Mouse (Mus musculus) ES-Bruce4 (cell line): ENCODE measurements around the gene Vps18. TPM values are rescaled to one million over a fixed set of nuclear protein-coding genes. Genes with fewer than 3 reads are reported as not detected.

Source experiments
- H3K27ac ChIP-seq: 2 replicates; pipeline ENCODE4 v1.5.1; 2012; ENCODE audit warnings: low read length, inconsistent platforms; ENCODE audit not compliant: insufficient read depth
- H3K27me3 ChIP-seq: 2 replicates; pipeline ENCODE4 v1.6.1; 2012; ENCODE audit warnings: mild to moderate bottlenecking, low read length, inconsistent platforms; ENCODE audit not compliant: control insufficient read depth, poor library complexity, insufficient read depth, severe bottlenecking
- H3K36me3 ChIP-seq: 2 replicates; pipeline ENCODE4 v1.6.1; 2012; ENCODE audit warnings: inconsistent platforms, mild to moderate bottlenecking, low read length, moderate library complexity; ENCODE audit not compliant: control insufficient read depth, poor library complexity, insufficient read depth, severe bottlenecking
- H3K4me1 ChIP-seq: one replicate; pipeline ENCODE4 v1.8.1; 2011; ENCODE audit warnings: low read length; ENCODE audit not compliant: control insufficient read depth, insufficient read depth
- H3K4me3 ChIP-seq: 2 replicates; pipeline ENCODE4 v1.5.1; 2011; ENCODE audit warnings: low read depth, mild to moderate bottlenecking, low read length
- H3K9ac ChIP-seq: 2 replicates; pipeline ENCODE4 v1.6.1; 2012; ENCODE audit warnings: low read depth, mild to moderate bottlenecking, inconsistent platforms; ENCODE audit not compliant: poor library complexity, severe bottlenecking
- H3K9me3 ChIP-seq: replicated peaks from 2 replicates; pipeline ENCODE4 v1.6.1; 2012; ENCODE audit warnings: mild to moderate bottlenecking, low read length, inconsistent platforms; ENCODE audit not compliant: control insufficient read depth, poor library complexity, insufficient read depth, severe bottlenecking
- CTCF ChIP-seq: IDR thresholded peaks from one replicate; pipeline ENCODE4 v1.8.1; 2011; ENCODE audit warnings: low read depth, low read length
- EP300 ChIP-seq: IDR thresholded peaks from 2 replicates; pipeline ENCODE4 v1.6.1; 2011; ENCODE audit warnings: low read depth, low read length; ENCODE audit not compliant: insufficient read depth
- POLR2A ChIP-seq: IDR thresholded peaks from one replicate; pipeline ENCODE4 v1.8.1; 2011; ENCODE audit warnings: low read length; ENCODE audit not compliant: insufficient read depth
- polyA plus RNA-seq: library from polyadenylated mRNA; stranded (reverse); fragments of >200 nt; gene quantifications from 2 replicates; pipeline ENCODE4 v1.2.4, GENCODE M21; 2011; ENCODE audit warnings: low read depth; ENCODE audit not compliant: missing spikeins, insufficient read depth, insufficient read length

The Vps18 gene
- polyA plus RNA-seq, 1 experiment = 11.7 TPM

DNA sequence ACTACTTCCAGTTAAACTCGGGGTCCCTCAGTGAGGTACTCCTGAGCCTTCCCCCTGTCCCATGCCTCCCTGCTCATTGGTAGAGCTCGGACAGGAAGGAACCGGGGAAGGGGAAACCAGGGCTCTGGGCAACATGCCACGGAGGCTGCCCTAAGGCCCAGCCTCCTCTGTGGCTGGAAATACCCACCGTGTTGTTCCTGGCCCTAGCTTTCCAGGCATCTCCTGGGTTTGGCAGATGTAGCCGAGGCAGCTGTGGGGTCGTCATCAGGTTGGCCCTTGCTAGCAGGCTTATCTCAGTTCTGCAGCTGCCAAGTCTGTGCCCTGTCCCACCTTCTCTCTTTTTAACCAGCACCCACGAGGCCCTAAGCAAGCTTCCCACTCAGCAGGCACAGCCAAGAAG, 32.0 kb downstream of the Vps18 start:
- TF ChIP-seq POLR2A (no peak), EP300 (no peak), CTCF (no peak)
- Histone ChIP-seq H3K9ac (no peak overlapping the region), H3K4me1 (peaks cover 1% of the 10 kb centered on the region), H3K27me3 (peaks cover 7% of the 10 kb centered on the region), H3K36me3 (no peaks in the 10 kb centered on the region), H3K4me3 (no peak overlapping the region), H3K9me3 (no peaks in the 10 kb centered on the region), H3K27ac (no peak overlapping the region)

DNA sequence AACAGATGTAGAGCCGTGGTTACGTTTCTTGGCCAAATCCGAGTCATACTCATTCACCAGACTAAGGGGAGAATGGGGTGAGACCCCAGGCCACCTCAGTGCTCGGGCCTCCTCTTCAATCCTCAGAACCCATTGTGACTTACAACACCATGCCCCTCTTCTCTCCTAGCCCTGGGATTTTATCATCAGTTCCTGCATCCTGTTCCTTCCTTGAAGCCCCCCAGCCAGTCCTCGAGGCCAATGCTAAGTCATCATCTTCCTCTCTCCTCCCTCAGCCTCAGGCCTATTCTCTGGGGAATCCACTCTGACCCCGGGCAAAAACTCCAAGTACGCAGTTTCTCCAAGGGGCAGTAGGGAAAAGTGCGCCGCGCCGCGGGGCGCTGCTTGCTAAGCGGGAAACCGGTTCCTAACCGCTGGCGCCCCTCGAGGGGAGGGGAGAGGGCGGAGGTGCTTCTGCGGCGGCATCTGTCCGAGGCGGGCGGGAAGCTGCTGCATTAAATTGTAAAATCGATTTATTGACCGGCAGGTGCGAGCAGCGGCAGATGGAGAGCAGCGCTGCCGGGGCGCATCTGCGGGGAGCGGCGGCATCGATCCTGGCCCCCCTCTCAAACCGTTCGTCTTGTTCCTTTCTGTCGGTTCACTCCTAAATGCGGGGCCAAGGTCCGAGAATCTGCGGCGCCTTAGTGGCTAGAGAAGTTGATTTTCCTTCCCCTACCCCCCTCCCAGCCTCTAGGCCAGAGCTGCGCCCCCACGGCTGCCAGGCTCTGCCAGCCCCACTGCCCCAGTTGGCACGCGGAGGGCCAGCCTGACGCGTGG, 33.4 kb downstream of the Vps18 start:
- Histone ChIP-seq H3K9ac (peak overlapping the region; percentile 29; the same call in 1 of the 2 replicates), H3K27me3 (peaks cover 14% of the 10 kb centered on the region), H3K27ac (no peak overlapping the region), H3K4me1 (peaks cover 1% of the 10 kb centered on the region), H3K36me3 (no peaks in the 10 kb centered on the region), H3K4me3 (peak overlapping the region; percentile 43), H3K9me3 (no peaks in the 10 kb centered on the region)
- TF ChIP-seq EP300 = no peak
- no peak for TF ChIP-seq CTCF
- TF ChIP-seq POLR2A = no peak

DNA sequence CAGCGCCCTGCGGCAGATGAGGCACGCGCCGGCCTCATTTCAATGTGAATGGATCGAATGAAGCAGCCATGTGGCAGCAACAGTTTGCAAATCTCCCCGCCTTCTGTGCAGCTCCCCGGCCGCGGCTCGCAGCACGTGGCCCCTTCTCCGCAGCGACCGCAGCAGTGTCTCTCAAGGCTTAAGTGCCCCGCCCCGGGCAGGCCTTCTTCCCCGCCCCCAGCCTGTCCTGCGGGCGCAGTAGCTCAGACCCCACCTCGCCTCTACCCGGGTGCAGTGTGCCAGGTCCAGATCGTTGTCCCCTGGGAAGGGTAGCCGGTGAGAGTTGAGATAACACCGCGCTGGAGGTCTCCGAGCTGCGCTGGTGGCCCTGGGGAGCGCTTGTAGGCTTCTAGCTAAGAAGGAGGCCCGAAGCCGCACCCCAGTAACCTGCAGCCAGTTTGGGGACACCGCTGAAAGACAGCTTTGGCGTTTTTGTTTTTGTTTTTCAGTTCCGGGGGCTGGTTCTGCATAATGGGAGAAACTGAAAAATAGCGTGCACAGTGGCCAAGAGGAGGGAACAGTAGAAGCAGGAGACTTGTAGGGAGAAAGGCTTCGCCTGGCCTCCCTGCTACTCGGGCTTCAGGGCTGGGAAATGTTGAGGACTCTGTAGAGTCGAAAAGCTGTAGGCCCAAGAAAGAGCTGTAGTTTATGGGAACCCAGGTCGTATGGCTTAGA, 34.2 kb downstream of the Vps18 start:
- Histone ChIP-seq H3K4me1 (peaks cover 1% of the 10 kb centered on the region), H3K36me3 (no peaks in the 10 kb centered on the region), H3K27ac (no peak overlapping the region), H3K9ac (no peak overlapping the region), H3K27me3 (peaks cover 14% of the 10 kb centered on the region), H3K9me3 (no peaks in the 10 kb centered on the region), H3K4me3 (peak overlapping the region; percentile 43)
- TF ChIP-seq CTCF (no peak), EP300 (peak; percentile 66; the same call in 1 of the 2 replicates), POLR2A (no peak)

DNA sequence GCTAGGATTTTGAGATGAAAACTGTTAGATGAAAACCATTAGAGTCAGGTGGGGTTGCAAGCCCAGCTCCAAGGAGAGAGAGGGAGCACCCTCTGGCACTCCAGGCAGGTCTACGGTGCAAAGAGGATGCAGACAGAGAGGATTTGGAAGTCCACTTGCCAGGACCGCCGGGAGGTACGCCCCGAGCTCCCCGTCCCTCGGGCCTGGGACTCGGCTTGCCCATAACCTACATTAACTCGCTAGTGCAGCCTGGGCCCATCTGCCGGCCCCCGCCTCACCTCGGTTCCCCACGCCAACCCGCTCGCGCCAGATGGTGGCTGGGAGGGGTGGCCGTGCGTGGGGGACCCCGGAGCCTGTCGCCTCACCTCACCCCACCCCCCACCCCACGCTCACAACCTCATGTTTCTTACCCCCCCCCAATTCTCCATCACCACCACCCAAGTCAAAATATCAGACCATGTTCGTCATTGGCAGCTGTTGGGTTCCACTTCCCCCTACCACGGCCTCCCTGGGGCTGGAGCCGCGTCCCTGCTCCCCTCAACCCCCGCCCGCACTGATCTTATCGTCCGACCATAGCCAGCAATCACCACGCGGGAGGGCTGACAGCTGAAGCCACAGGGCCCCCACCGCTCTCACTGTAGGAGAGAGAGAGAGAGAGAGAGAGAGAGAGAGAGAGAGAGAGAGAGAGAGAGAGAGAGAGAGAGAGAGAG, 35.5 kb downstream of the Vps18 start:
- TF ChIP-seq EP300 (no peak), CTCF (no peak), POLR2A (no peak)
- Histone ChIP-seq H3K9me3 (no peaks in the 10 kb centered on the region), H3K4me1 (peaks cover 1% of the 10 kb centered on the region), H3K9ac (no peak overlapping the region), H3K36me3 (no peaks in the 10 kb centered on the region), H3K27me3 (peaks cover 15% of the 10 kb centered on the region), H3K27ac (no peak overlapping the region), H3K4me3 (no peak overlapping the region)

DNA sequence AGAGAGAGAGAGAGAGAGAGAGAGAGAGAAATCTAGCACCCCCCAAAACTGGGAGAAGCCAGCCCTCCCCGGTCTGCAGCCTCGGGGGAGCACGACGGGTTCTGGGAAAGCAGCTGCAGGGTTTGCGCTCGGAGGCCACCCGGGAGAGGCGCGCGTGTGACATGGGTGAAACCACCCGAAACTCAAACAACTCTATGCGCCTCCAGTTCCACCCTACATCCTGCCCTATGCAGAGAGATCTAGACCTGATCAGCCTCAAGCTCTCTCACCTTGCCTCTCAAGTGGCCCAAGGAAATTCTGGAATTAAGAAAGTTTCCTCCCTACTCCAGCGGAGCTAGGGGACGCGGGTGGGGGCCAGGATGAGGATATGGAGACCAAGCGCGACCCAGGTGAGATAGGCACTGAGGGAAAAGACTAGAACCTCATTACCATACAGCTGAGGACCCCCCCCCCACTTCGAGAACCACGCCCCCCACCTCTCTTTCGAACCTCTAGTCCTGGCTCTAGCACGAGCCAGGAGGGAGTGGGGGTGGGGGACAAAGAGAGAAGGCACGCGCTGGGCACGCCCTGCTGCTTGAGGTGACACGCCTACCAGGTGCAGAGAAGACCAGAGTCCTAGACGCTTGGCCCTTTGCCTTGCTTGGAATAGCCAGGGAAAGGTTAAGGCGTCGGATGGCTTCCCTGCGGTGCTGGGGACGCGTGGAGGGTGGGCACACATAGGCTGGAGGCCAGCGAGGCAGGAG, 36.2 kb downstream of the Vps18 start:
- Histone ChIP-seq H3K36me3 (no peaks in the 10 kb centered on the region), H3K4me1 (peaks cover 1% of the 10 kb centered on the region), H3K9ac (no peak overlapping the region), H3K9me3 (no peaks in the 10 kb centered on the region), H3K27me3 (peaks cover 15% of the 10 kb centered on the region), H3K27ac (no peak overlapping the region), H3K4me3 (peak overlapping the region; percentile 38)
- TF ChIP-seq CTCF (no peak), EP300 (peak; percentile 57; the same call in 1 of the 2 replicates), POLR2A (no peak)
